ENCODE assay signal across 8 mouse cellular contexts in the genomic region with DNA sequence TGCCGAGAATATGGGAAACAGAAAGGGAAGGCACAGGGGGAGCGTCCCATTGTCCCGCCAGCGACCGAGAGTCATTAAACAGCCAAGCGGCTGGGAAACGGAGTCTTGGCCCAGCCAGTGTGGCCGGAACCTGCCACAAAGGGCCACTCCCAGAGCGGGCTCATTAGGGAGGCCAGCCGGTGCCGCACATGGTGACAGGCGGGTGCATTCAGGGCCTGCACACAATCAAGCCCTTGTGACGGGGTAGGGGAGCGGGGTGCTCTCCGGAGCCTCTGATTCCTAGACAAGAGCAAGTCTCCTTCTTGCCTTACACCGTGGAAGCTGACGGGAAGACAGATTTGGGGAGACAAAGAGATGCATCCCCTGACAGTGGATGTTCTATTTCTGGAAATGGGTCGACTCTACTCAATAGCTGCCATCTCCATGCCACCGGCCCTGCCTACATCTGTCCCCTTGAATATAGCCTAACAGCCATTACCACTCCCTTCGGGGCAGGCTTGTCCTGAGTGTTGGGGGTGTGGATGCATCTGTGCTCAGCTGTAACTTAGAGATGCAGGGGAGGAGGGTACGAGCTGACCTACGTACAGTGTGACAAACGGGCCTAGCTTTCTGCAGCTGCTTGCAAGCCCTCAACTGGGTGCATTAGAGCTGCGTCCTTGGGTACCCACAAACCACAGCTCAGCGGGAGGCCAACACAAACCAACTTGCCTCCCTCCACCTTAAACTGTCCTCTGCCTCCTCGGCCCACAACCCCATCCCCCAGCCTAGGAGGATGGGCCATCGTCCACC. TPM values are rescaled to one million over a fixed set of nuclear protein-coding genes. Genes with fewer than 3 reads are reported as not detected.
DNase-seq lines count a peak whose midpoint lies in the region; ATAC-seq and TF ChIP-seq lines count a peak whose summit lies in the region.

No protein-coding gene starts in this region.

- ATAC-seq in heart, postnatal 0 days (ENCODE audit: insufficient read depth, low read depth), result no peak
- peak; percentile 28; the same call in 1 of the 2 replicates for ATAC-seq in limb, embryonic 13.5 days (ENCODE audit: low FRiP score, low read depth)
- ATAC-seq in neural tube, embryonic 12.5 days (ENCODE audit: low FRiP score, low read depth), result peak; percentile 83

- H3K36me3 ChIP-seq in embryonic facial prominence, embryonic 10.5 days (replicated peaks), result peaks cover 28% of the 10 kb centered on the region
- no peaks in the 10 kb centered on the region for H3K36me3 ChIP-seq in heart, postnatal 0 days (replicated peaks; ENCODE audit: control insufficient read depth, insufficient read depth, low read length)
- 0 out of 2 replicates have a peak, but pooled peaks cover 5% of the 10 kb centered on the region for H3K36me3 ChIP-seq in limb, embryonic 13.5 days
- H3K36me3 ChIP-seq in neural tube, embryonic 12.5 days, result no peaks in the 10 kb centered on the region

- no peak overlapping the region for H3K4me2 ChIP-seq in heart, postnatal 0 days (ENCODE audit: low read depth, low read length)
- H3K4me2 ChIP-seq in limb, embryonic 13.5 days (replicated peaks), result peak overlapping the region; percentile 51
- peak overlapping the region; percentile 59 for H3K4me2 ChIP-seq in neural tube, embryonic 12.5 days (replicated peaks)

- H3K9me3 ChIP-seq in embryonic facial prominence, embryonic 10.5 days, result no peaks in the 10 kb centered on the region
- no peaks in the 10 kb centered on the region for H3K9me3 ChIP-seq in heart, postnatal 0 days (replicated peaks; ENCODE audit: control insufficient read depth, low read length)
- H3K9me3 ChIP-seq in limb, embryonic 13.5 days, result no peaks in the 10 kb centered on the region
- no peaks in the 10 kb centered on the region for H3K9me3 ChIP-seq in neural tube, embryonic 12.5 days

- H3K27me3 ChIP-seq in embryonic facial prominence, embryonic 10.5 days (replicated peaks; ENCODE audit: low read depth, poor library complexity, severe bottlenecking), result no peaks in the 10 kb centered on the region
- H3K27me3 ChIP-seq in heart, postnatal 0 days (ENCODE audit: control insufficient read depth, insufficient read depth, low read length), result no peaks in the 10 kb centered on the region
- no peaks in the 10 kb centered on the region for H3K27me3 ChIP-seq in limb, embryonic 13.5 days
- H3K27me3 ChIP-seq in neural tube, embryonic 12.5 days (replicated peaks), result no peaks in the 10 kb centered on the region

- 18% methylated on average over 27 of the region's 27 CpGs for WGBS in embryonic facial prominence, embryonic 10.5 days
- WGBS in heart, postnatal 0 days, result 52% methylated on average over 27 of the region's 27 CpGs
- 20% methylated on average over 27 of the region's 27 CpGs for WGBS in limb, embryonic 13.5 days
- WGBS in neural tube, embryonic 12.5 days, result 5% methylated on average over 27 of the region's 27 CpGs

- TF ChIP-seq CTCF in heart, postnatal 0 days (IDR thresholded peaks at IDR 0.05; ENCODE audit: low read depth), result no peak

- peaks cover 91% of the 10 kb centered on the region for H3K4me1 ChIP-seq in embryonic facial prominence, embryonic 10.5 days
- peaks cover 52% of the 10 kb centered on the region for H3K4me1 ChIP-seq in heart, postnatal 0 days (ENCODE audit: control insufficient read depth, insufficient read depth)
- peaks cover 57% of the 10 kb centered on the region for H3K4me1 ChIP-seq in limb, embryonic 13.5 days
- peaks cover 93% of the 10 kb centered on the region for H3K4me1 ChIP-seq in neural tube, embryonic 12.5 days

- H3K27ac ChIP-seq in embryonic facial prominence, embryonic 10.5 days (replicated peaks), result peak overlapping the region; percentile 69
- H3K27ac ChIP-seq in heart, postnatal 0 days (ENCODE audit: low read depth), result peak overlapping the region; percentile 64
- H3K27ac ChIP-seq in limb, embryonic 13.5 days, result no peak overlapping the region; the same call in 1 of the 2 replicates
- H3K27ac ChIP-seq in neural tube, embryonic 12.5 days, result peak overlapping the region; percentile 95

- no peak for TF ChIP-seq EP300 in heart, postnatal 0 days (IDR thresholded peaks at IDR 0.05; ENCODE audit: low read depth)

- H3K4me3 ChIP-seq in embryonic facial prominence, embryonic 10.5 days, result peak overlapping the region; percentile 41
- no peak overlapping the region for H3K4me3 ChIP-seq in heart, postnatal 0 days (ENCODE audit: low read depth, low read length)
- H3K4me3 ChIP-seq in limb, embryonic 13.5 days, result 0 out of 2 replicates have a peak overlapping the region, but pooled peaks have one; percentile 1
- peak overlapping the region; percentile 7; the same call in 1 of the 2 replicates for H3K4me3 ChIP-seq in neural tube, embryonic 12.5 days

- peak; percentile 42 for DNase-seq in layer of hippocampus, adult 9-11 months
- no peak for DNase-seq in layer of hippocampus, postnatal 25 days (ENCODE audit: extremely low spot score in 1 of 2, low spot score in 1 of 2)
- DNase-seq in embryonic facial prominence, embryonic 10.5 days (ENCODE audit: low spot score), result peak; percentile 67
- DNase-seq in heart, postnatal 0 days (ENCODE audit: low spot score), result no peak
- DNase-seq in thymus, postnatal 25 days, result no peak
- DNase-seq in ovary, postnatal 10 days (ENCODE audit: low spot score), result no peak

- no peak overlapping the region; the same call in 1 of the 2 replicates for H3K9ac ChIP-seq in heart, postnatal 0 days (replicated peaks; ENCODE audit: low read depth, low read length)
- peak overlapping the region; percentile 50 for H3K9ac ChIP-seq in limb, embryonic 13.5 days
- peak overlapping the region; percentile 58 for H3K9ac ChIP-seq in neural tube, embryonic 12.5 days

RNA-seq across cellular contexts. Expression of a gene that starts 9.2 kb away (rescaled TPM):
- 10 to 100 TPM; 66.6 to 71.3 TPM for total RNA-seq in layer of hippocampus, postnatal 25 days (2021)
- polyA plus RNA-seq in embryonic facial prominence, embryonic 10.5 days (2016; fragmentation: Nextera tagmentation; extraction: Ambion mirVana), result 11.4 and 12.1 TPM in 2 replicates
- total RNA-seq in heart, postnatal 0 days (2014; rRNA removed; ENCODE audit: low replicate concordance), result 44.7 and 56.2 TPM in 2 replicates
- polyA plus RNA-seq in heart, postnatal 0 days (2015; fragmentation: Nextera tagmentation; extraction: Ambion mirVana), result 6.9 and 7.8 TPM in 2 replicates
- 6.6 and 6.9 TPM in 2 replicates for polyA plus RNA-seq in limb, embryonic 13.5 days (2015; fragmentation: Nextera tagmentation; extraction: Ambion mirVana)
- polyA plus RNA-seq in neural tube, embryonic 12.5 days (2016; fragmentation: Nextera tagmentation; extraction: Ambion mirVana), result 14.5 and 20.4 TPM in 2 replicates

RNA-seq across cellular contexts. Expression of a gene that starts 40.0 kb away (rescaled TPM):
- total RNA-seq in layer of hippocampus, postnatal 25 days (2021), result 1 to 10 TPM; 5.0 to 5.1 TPM
- 0.72 and 0.99 TPM in 2 replicates for polyA plus RNA-seq in embryonic facial prominence, embryonic 10.5 days (2016; fragmentation: Nextera tagmentation; extraction: Ambion mirVana)
- 0.70 and 5.0 TPM in 2 replicates for total RNA-seq in heart, postnatal 0 days (2014; rRNA removed; ENCODE audit: low replicate concordance)
- 0.58 and 0.61 TPM in 2 replicates for polyA plus RNA-seq in heart, postnatal 0 days (2015; fragmentation: Nextera tagmentation; extraction: Ambion mirVana)
- polyA plus RNA-seq in limb, embryonic 13.5 days (2015; fragmentation: Nextera tagmentation; extraction: Ambion mirVana), result 0.83 and 1.1 TPM in 2 replicates
- polyA plus RNA-seq in neural tube, embryonic 12.5 days (2016; fragmentation: Nextera tagmentation; extraction: Ambion mirVana), result 2.1 and 2.3 TPM in 2 replicates

Comparison
In these comparisons a context has a peak if more than half of its experiments do, and no peak if none do; other contexts are left out.
1. DNase-seq: peak in layer of hippocampus, adult 9-11 months (single experiment) and embryonic facial prominence, embryonic 10.5 days (single experiment); none in layer of hippocampus, postnatal 25 days (0 of 2), heart, postnatal 0 days (single experiment), thymus, postnatal 25 days (single experiment) and ovary, postnatal 10 days (single experiment).